Mouse (Mus musculus): ENCODE measurements at regions not wholly inside any gene's neighbourhood (a gene's known extent, or its start where the extent isn't known, plus 50 kb on each side); places are given as distances from the start of the nearest gene placed in this dataset.

- in situ Hi-C loops (cut with MseI, MboI) = no loop called here
Observed at GRCm38 (mm10) chr9:113181182-113181581, 526.9 kb downstream of the Pdcd6ip start.

GRCm38 (mm10) chr9:113177918-113178235, 530.2 kb downstream of the Pdcd6ip start:
- in situ Hi-C loops (cut with MseI, MboI) = no loop called here

- in situ Hi-C loops (cut with MseI, MboI) = no loop called here
Observed at GRCm38 (mm10) chr9:113177181-113177917, 530.7 kb downstream of the Pdcd6ip start.

GRCm38 (mm10) chr9:113171767-113172405, 536.2 kb downstream of the Pdcd6ip start:
- in situ Hi-C loops (cut with MseI, MboI) = no loop called here

GRCm38 (mm10) chr9:113162897-113163874, 544.9 kb downstream of the Pdcd6ip start:
- in situ Hi-C loops (cut with MseI, MboI) = no loop called here

GRCm38 (mm10) chr9:113160011-113160410, 548.0 kb downstream of the Pdcd6ip start:
- in situ Hi-C loops (cut with MseI, MboI) = no loop called here

- in situ Hi-C loops (cut with MseI, MboI) = no loop called here
Observed at GRCm38 (mm10) chr9:113158080-113158479, 550.0 kb downstream of the Pdcd6ip start.

GRCm38 (mm10) chr9:113157474-113158076, 550.5 kb downstream of the Pdcd6ip start:
- in situ Hi-C loops (cut with MseI, MboI) = no loop called here

- in situ Hi-C loops (cut with MseI, MboI) = no loop called here
Observed at GRCm38 (mm10) chr9:113156707-113157106, 551.4 kb downstream of the Pdcd6ip start.

- in situ Hi-C loops (cut with MseI, MboI) = no loop called here
Observed at GRCm38 (mm10) chr9:113149084-113149483, 559.0 kb downstream of the Pdcd6ip start.

- in situ Hi-C loops (cut with MseI, MboI) = no loop called here
Observed at GRCm38 (mm10) chr9:113146571-113146970, 561.5 kb downstream of the Pdcd6ip start.

- in situ Hi-C loops (cut with MseI, MboI) = no loop called here
Observed at GRCm38 (mm10) chr9:113145036-113145435, 563.0 kb downstream of the Pdcd6ip start.

- in situ Hi-C loops (cut with MseI, MboI) = no loop called here
Observed at GRCm38 (mm10) chr9:113134611-113135010, 573.4 kb downstream of the Pdcd6ip start.

- in situ Hi-C loops (cut with MseI, MboI) = no loop called here
Observed at GRCm38 (mm10) chr9:113123004-113123692, 584.9 kb downstream of the Pdcd6ip start.

- in situ Hi-C loops (cut with MseI, MboI) = no loop called here
Observed at GRCm38 (mm10) chr9:113122253-113122749, 585.8 kb downstream of the Pdcd6ip start.

- in situ Hi-C loops (cut with MseI, MboI) = no loop called here
Observed at GRCm38 (mm10) chr9:113120385-113120784, 587.7 kb downstream of the Pdcd6ip start.

GRCm38 (mm10) chr9:113119721-113120120, 588.3 kb downstream of the Pdcd6ip start:
- in situ Hi-C loops (cut with MseI, MboI) = no loop called here

GRCm38 (mm10) chr9:113115576-113115975, 592.5 kb downstream of the Pdcd6ip start:
- in situ Hi-C loops (cut with MseI, MboI) = no loop called here

GRCm38 (mm10) chr9:113112753-113113152, 595.3 kb downstream of the Pdcd6ip start:
- in situ Hi-C loops (cut with MseI, MboI) = no loop called here

- in situ Hi-C loops (cut with MseI, MboI) = no loop called here
Observed at GRCm38 (mm10) chr9:113101733-113102132, 606.3 kb downstream of the Pdcd6ip start.

GRCm38 (mm10) chr9:113100641-113101040, 607.4 kb downstream of the Pdcd6ip start:
- in situ Hi-C loops (cut with MseI, MboI) = no loop called here
